Mouse (Mus musculus) brain, embryonic 14.5 days (tissue): Measurements from ENCODE around the gene Larp4. TPM values are rescaled to one million over a fixed set of nuclear protein-coding genes. Genes with fewer than 3 reads are reported as not detected.
"Not testable (repeated sequence)": the region's sequence is repeated elsewhere in the genome, so short reads cannot be mapped to it uniquely, and the experiment has no call there.

ENCODE experiments used
- DNase-seq: peaks from one replicate; pipeline ENCODE4 v3.0.0-alpha.2; 2011; ENCODE audit warnings: low read depth
- CTCF ChIP-seq: fragments of 200-500 bp; IDR thresholded peaks from 2 replicates; pipeline ENCODE4 v1.5.1; 2012; ENCODE audit warnings: inconsistent platforms, mild to moderate bottlenecking, moderate library complexity, borderline replicate concordance; ENCODE audit not compliant: insufficient read depth, insufficient read length; ENCODE audit errors: extremely low read depth
- POLR2A ChIP-seq: fragments of 200-500 bp; IDR thresholded peaks from 2 replicates; pipeline ENCODE4 v1.6.1; 2012; ENCODE audit warnings: mild to moderate bottlenecking, inconsistent platforms, borderline replicate concordance; ENCODE audit not compliant: poor library complexity, insufficient read depth, insufficient read length, severe bottlenecking; ENCODE audit errors: extremely low read depth
- polyA plus RNA-seq: library from polyadenylated mRNA; depleted of rRNA; stranded (reverse); fragments of >200 nt; gene quantifications from 2 replicates; pipeline ENCODE4 v1.2.3, GENCODE M21; 2012

The Larp4 gene
- polyA plus RNA-seq, 1 experiment = 31.1 TPM

DNA sequence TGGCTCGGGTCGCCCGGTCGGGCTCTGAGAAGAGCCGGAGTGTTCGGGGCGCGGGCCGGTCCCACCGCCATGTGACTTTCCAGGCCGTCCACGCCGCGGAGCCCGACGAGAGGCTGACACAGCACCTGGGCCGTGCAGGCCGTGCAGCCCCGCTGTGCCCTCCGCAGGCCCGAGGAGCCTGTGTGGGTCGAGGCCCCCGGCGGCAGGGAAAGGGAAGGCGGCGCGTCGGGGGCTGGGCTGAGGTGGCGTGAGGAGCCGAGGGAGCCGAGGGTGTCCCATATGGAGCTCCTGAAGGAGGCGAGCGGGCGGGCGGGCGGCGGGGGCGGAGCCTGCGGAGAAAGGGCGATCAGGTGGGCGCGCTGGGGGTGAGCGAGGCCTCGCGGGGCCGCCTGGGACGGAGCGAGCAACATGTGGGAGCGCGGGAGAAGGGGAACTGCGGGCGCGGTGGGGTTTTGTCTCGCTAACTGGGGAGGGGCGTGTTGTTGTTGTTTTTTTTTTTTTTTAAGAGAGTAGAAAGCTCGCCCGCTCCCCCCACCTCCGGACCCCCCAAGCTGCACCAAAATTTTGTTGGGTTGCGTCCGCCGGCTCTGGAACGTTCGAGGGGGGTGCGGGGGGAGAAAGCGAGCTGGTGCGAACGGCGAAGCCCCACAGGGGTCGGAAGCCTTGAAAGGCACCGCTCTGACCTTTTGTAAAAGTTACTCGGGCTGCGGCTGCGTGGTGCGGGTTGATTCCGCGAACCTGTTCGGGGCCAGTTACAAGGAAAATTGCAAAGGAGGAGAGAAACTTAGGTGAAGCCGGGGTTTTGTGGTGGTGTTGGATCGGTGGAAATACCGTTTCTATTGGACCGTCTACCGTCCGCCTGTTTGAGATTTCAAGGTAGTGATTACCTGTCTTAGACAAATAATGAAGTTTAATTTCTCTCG lies 3.4 kb downstream of the Larp4 start:
- TF ChIP-seq CTCF (no peak), POLR2A (0 out of 2 replicates have a peak, but pooled peaks have one; percentile 5)
- peak; percentile 86 for DNase-seq

DNA sequence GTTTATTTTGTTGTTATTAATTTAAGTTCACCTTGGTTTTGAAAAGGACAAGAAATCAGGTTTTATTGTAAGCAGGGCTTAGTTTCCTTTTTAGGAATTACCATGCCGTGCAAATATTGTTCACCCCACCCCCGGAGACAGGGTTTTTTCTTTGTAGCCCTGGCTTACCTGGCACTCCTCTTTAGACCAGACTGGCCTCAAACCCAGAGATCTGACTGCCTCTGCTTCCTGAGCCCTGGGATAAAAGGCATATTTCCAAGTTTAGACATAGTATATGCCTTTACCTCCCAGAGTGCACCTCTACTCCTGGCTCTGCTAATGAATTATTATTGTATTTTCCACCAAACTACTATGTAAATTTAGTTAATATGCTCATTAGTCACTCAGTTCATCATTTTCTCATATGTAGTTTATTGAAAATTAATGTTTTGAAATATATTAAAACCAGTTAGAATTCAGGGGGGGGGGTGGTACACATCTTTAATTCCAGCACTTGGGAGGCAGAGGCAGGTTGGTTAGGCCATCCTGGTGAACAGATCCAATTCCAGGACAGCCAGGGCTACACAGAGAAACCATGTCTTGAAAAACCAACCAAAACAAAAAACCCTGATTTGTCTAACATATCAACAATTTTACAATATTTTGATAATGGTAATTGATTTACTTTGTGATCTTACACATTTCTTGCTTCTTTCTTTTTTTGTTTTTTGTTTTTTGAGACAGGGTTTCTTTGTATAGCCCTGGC lies 4.8 kb downstream of the Larp4 start:
- TF ChIP-seq CTCF = no peak
- DNase-seq = no peak

DNA sequence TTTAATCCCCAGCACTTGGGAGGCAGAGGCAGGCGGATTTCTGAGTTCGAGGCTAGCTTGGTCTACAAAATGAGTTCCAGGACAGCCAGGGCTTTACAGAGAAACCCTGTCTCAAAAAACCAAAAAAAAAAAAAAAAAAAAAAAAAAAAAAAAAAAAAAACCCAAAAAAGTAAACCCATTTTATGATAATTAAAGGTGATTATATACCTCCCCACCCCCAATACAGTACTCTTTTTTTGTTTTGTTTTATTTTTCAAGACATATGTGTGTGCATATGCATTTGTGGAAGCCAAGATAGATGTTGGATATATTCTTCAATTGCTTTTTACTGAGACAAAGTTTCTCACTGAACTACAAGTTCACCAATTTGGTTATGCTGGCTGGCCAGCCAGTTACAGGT lies 6.3 kb downstream of the Larp4 start:
- DNase-seq = not testable (repeated sequence)

DNA sequence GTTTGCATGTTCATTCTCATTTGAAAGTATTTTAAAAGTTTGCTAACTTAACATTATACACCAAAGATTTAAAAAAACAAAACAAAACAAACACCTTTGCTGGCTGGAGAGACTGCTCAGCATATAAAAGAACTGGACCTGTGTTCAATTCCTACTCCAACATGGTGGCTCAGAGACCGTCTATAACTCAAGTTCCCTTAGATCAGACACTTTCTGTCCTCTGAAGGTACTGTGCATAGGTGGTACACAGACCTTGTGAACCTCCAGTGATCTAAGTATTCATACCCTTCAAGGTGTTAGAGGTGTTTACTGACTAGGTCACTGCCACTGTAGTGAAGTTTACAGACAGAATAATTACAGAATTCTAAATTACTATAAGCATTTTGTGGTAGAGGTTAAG lies 9.4 kb downstream of the Larp4 start:
- no peak for DNase-seq
- TF ChIP-seq POLR2A (no peak), CTCF (no peak)

DNA sequence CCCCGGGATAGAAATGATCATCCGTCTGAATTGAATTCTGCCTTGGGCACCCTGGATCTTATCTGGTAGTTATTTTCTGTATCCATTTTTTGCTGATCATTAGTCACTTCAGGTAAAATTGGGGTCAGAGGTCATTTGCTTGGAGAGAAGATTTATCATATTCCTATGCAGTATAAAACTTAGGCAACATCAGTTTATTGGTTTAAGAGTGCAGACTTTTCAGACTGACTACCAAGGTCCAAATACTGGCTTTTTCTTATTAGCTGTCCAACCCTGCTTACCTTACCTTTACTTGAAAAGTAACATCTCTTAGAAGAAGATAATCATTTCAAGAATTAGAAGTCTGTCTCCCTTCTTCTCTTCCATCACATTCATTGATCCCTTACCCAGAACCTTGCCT lies 9.8 kb downstream of the Larp4 start:
- no peak for DNase-seq
- TF ChIP-seq POLR2A = no peak
- no peak for TF ChIP-seq CTCF

DNA sequence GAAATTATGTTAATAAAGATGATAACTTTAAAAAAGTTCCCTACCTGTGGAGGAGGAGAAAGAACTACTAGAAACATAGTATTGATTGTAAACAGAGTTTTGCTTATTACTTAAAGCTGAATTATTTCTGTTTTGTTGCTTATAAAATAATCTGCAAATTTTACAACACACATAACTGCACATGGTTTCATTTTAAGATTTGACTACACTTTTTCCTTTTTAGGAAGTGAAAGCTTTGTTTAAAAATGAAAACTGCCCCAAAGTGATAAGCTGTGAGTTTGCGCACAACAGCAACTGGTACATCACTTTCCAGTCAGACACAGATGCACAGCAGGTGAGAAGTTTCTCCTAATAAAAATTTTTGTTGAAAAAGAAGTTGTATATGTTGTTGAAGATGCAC lies 23.2 kb downstream of the Larp4 start:
- no peak for TF ChIP-seq CTCF
- TF ChIP-seq POLR2A = no peak
- DNase-seq = no peak

DNA sequence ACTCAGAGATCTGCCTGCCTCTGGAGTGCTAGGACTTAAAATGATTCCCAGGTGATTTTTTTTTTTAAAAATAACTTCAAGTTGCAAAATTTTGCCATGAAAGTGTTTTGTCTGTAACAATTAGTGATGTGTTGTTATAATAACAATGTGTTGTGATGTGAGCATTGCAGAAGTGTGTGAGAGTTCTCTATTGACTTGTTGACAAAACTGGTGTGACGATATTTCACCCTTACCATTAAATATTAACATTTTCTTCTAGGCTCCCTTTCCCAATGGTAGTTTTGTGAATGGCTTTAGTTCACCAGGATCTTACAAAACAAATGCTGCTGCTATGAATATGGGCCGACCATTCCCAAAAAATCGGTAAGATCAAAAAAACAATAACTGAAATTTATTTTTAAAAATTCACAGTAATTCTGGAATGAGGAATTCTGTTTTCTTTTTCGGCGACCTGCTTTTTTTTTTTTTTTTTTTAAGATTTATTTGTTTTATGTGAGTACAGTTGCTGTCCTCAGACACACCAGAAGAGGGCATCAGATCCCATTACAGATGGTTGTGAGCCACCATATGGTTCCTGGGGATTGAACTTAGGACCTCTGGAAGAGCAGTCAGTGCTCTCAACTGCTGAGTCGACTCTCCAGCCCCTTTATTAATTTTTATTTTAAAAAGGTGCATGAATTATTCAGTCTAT lies 27.4 kb downstream of the Larp4 start:
- TF ChIP-seq CTCF (no peak), POLR2A (no peak)

DNA sequence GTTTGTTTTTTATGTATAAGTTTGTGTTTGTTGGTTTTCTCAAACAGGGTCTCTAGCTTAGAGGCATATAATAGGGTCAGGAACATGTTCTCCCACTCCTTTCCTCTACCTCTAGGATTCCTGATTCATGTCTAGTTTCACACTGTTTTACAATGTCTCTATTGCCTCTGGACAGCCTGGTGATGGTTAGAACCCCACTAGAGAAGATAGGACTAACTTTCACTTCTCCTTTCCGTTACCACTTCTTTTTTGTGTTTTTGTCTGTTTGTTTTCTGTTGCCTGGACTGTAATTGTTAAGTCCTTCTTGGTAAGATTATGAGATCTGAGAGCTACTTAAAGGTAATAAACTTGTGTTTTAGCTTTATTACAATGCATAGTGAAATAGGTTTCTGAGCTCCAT lies 29.5 kb downstream of the Larp4 start:
- TF ChIP-seq POLR2A (no peak), CTCF (no peak)
- no peak for DNase-seq

More for the DNA sequence above, 27.4 kb downstream of the Larp4 start:
- DNase-seq = no peak

DNA sequence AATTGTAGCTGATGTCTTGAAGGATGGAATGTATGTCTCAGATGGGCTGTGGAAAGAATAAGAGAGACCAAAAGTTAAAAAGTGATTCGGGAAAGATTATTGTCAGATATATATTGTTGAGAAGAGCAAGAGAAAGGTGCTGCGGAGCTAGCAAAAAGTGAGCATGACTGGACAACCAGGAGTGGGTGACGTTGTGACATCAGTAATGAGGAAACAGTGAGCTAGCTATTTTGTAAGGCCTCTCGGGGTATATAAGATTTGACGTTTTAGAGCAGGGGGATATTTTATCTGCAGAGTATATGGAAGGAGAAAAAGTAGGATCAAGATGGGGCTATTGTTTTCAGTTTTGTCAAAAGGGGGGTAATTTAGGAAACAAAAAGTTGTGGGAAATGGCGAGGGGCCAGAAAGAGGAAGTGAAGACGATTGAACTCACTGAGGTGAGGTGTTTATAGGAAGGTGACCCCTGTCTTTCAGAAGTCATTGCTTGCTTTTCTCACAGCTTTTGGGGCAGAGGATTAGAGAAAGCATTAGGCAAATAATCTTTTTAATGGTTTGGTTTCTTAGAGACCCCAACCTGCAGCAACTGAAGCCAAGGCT lies 34.9 kb downstream of the Larp4 start:
- TF ChIP-seq POLR2A (no peak), CTCF (no peak)

DNA sequence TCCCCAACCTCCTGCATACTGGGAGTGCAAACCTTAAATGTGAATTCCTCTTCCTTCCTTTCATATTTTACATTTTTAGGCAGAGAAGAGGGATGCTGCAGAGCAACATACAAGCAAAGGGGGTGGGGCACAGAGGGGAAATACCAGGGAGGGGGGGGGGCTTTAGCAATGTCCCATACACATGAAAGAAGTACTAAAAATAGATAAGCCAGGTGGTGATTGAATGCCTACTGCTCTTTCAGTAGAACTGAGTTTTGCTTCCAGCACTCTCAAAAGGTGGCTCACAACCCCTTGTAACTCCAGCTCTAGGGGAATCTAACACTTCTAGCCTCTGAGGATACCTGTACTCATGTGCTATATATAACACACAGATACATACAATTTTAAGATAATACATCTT lies 36.3 kb downstream of the Larp4 start:
- DNase-seq = no peak
- TF ChIP-seq POLR2A (no peak), CTCF (no peak)

More for the DNA sequence above, 34.9 kb downstream of the Larp4 start:
- DNase-seq = no peak

DNA sequence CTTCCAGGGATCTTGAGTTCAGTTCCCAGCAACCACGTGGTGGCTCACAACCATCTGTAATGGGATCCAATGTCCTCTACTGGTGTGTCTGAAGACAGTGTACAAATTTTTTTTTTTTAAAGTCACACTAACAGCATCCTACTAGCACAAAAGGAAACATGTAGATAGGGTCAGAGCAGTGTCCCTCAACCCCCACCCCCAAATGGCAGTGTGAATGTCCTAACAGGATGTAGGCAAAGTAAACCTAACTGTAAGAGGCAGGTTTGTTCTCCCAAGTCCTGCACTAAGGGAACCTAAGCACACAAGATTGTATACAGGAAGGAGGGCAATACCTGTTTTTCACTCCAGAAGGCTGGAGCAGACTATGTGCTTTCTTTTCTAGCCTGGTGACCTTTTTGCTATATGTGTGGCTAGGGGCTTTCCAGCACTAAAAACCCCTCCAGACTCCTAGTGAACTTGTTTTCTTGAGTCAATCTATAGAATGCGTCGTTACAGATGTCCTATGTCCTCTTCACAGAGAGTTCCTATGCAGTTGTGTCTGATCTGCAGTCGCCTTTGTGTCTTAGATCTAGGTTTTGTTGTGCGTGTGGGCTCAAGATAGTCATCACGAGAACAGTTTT lies 48.5 kb downstream of the Larp4 start:
- no peak for DNase-seq
- TF ChIP-seq POLR2A = no peak
- no peak for TF ChIP-seq CTCF

DNA sequence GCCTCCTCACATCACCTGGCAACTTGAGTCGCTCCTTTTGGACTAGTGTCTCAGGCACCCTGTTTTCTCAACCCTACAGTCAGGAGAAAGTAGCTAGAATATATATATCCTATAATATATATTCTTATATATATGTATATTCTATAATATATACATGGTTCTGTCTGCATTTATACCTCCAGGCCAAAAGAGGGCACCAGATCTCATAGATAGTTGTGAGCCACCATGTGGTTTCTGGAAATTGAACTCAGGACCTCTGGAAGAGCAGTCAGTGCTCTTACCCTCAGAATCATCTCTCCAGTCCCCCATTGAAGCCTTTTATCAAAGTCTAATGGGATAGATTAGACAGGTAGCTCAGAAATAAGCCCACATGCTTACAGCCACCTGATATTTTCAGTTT lies 51.3 kb downstream of the Larp4 start:
- no peak for DNase-seq
- TF ChIP-seq POLR2A (no peak), CTCF (no peak)
